Mouse (Mus musculus) liver, adult 2 months (tissue): ENCODE measurements around the gene Ppfia1.

Experiments used
- CTCF ChIP-seq: fragments of 200-500 bp; IDR thresholded peaks from 2 replicates; pipeline ENCODE4 v1.5.1; 2011; ENCODE audit warnings: low read depth, low read length, control low read depth
- POLR2A ChIP-seq: fragments of 200-500 bp; IDR thresholded peaks from 2 replicates; pipeline ENCODE4 v1.6.1; 2011; ENCODE audit warnings: low read length, control low read depth; ENCODE audit not compliant: insufficient read depth; ENCODE audit errors: extremely low read depth

DNA sequence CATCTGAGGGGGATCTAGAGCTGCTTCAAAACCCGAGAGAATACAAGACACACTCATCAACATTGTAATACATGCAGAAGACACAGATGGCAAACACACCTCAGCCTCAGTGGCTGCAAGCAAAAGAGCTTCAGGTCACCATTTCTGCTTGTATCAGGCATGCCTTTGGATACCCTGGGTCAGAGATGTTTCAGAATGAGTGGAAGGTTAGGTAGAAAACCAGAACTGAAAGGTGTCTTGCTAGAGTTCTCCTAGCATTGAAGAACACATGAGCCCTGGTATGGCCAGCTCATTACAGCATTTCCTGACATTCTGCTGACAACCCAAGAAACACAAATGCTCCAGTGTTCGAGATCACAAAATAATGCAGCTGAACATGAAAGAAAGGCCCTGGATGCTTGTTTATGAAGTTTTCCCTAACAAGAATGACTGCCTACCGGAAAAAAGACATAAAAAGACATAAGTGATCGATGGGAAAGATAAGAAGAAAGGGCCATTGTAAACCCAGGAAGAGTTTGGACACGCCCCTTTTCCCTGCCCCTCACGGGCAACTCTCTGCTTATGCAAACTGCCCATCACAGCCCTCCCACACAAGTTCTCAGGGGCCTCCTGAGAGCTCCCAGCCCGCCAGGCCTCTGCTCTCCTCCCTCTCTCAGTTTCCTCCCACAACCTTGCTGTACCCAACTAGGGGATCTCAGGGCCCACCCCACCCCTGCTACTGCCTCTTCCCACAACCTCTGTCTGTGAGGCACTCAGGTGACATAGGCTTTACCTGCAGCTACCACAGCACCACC, 21.7 kb downstream of the Ppfia1 start:
- TF ChIP-seq CTCF (no peak), POLR2A (no peak)
